Mouse (Mus musculus) heart, adult 2 months (tissue): ENCODE results near the gene Thoc7.

ENCODE experiments used
- CTCF ChIP-seq: fragments of 200-600 bp; IDR thresholded peaks from 2 replicates; pipeline ENCODE4 v1.8.1; 2022; ENCODE audit warnings: antibody characterized with exemption, mild to moderate bottlenecking, moderate library complexity
- EP300 ChIP-seq: fragments of 200-500 bp; IDR thresholded peaks from 2 replicates; pipeline ENCODE4 v1.6.1; 2011; ENCODE audit warnings: low read depth, low read length, control low read depth; ENCODE audit not compliant: insufficient read depth
- POLR2A ChIP-seq: fragments of 200-500 bp; IDR thresholded peaks from 2 replicates; pipeline ENCODE4 v1.6.1; 2011; ENCODE audit warnings: mild to moderate bottlenecking, low read depth, low read length, control low read depth; ENCODE audit not compliant: insufficient read depth

DNA sequence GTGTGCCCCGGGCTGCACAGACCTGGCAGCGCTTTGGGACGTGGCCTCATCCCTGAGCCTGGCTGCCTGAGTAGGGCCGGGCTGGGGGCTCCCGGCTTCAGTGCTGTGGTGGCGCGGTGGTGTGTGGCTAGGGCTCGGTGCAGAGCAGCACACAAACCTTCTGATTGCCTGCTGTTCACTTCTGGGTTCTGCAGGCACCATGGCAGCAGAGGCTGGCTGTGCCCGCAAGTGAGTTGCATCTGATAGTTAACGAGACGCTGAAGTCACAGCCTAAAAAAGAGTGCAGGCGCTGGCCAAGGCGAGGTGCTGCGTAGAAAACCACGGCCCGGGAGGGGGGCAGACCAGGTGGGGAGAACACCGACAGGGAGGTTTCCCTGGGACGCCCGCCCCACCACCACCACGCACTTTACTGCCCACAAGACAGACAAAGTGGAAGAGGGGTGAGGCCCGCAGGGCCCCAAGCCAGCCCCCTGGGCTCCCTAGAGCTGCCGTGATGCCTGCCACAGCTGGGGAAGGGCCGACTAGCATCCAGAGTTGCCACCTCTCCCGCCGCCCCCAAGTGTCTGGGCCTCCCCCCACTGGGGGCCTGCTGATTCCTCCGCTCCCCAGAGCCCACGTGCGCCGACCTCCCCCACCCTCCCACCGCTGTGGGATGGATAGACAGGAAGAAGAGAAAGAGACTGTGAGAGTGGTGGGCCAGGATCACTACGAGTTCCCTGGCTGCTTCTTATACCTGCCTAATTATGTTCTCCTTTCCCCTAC, 28.2 kb downstream of the Thoc7 start:
- TF ChIP-seq POLR2A = no peak
- TF ChIP-seq EP300 = no peak
- TF ChIP-seq CTCF = no peak
